Mouse (Mus musculus) hindbrain, embryonic 13.5 days (tissue): ENCODE results near the gene Pigq. TPM values are rescaled to one million over a fixed set of nuclear protein-coding genes. Genes with fewer than 3 reads are reported as not detected.

Experiments used
- ATAC-seq: fragments of 200-750 bp; cut with Nextera tagmentation; 2 replicates; pipeline ENCODE4 v1.8.0; 2017; ENCODE audit warnings: moderate TSS enrichment; ENCODE audit not compliant: low FRiP score
- H3K27ac ChIP-seq: fragments of 300-500 bp; sonication (generic); 2 replicates; pipeline ENCODE4 v1.5.1; 2015; ENCODE audit warnings: inconsistent platforms, mild to moderate bottlenecking, moderate library complexity
- H3K27me3 ChIP-seq: fragments of 300-500 bp; sonication (generic); 2 replicates; pipeline ENCODE4 v1.6.1; 2015; ENCODE audit warnings: mild to moderate bottlenecking, inconsistent platforms
- H3K36me3 ChIP-seq: fragments of 300-500 bp; sonication (generic); 2 replicates; pipeline ENCODE4 v1.6.1; 2015; ENCODE audit warnings: mild to moderate bottlenecking, inconsistent platforms
- H3K4me1 ChIP-seq: fragments of 300-500 bp; sonication (generic); replicated peaks from 2 replicates; pipeline ENCODE4 v1.6.1; 2015; ENCODE audit warnings: inconsistent platforms
- H3K4me2 ChIP-seq: fragments of 300-500 bp; sonication (generic); 2 replicates; pipeline ENCODE4 v1.6.1; 2015; ENCODE audit warnings: inconsistent platforms, mild to moderate bottlenecking, moderate library complexity
- H3K4me3 ChIP-seq: fragments of 300-500 bp; sonication (generic); 2 replicates; pipeline ENCODE4 v1.5.1; 2015; ENCODE audit warnings: mild to moderate bottlenecking, inconsistent platforms
- H3K9ac ChIP-seq: fragments of 300-500 bp; sonication (generic); 2 replicates; pipeline ENCODE4 v1.6.1; 2015; ENCODE audit warnings: mild to moderate bottlenecking, inconsistent platforms
- H3K9me3 ChIP-seq: fragments of 300-500 bp; sonication (generic); 2 replicates; pipeline ENCODE4 v1.6.1; 2016; ENCODE audit warnings: inconsistent platforms
- WGBS: fragments of 180-500 bp; shearing (Covaris S2); methylation state at CpG from one replicate; pipeline ENCODE4 v1.1.7; 2015; 5-methylcytosine and 5-hydroxymethylcytosine counted together
- polyA plus RNA-seq: library from polyadenylated mRNA; unstranded; fragments of >200 nt; fragmentation: Nextera tagmentation; extraction: Ambion mirVana; gene quantifications from 2 replicates; pipeline ENCODE4 v1.2.1, GENCODE M21; 2015

The Pigq gene
- polyA plus RNA-seq, 1 experiment from 2014 or later = 57.1 TPM

GRCm38 (mm10) chr17:25887467-25887866 is 57.3 kb downstream of the Pigq start:
- no peak overlapping the region for H3K4me3 ChIP-seq
- peaks cover 7% of the 10 kb centered on the region; the same call in 1 of the 2 replicates for H3K4me1 ChIP-seq
- ATAC-seq = no peak
- H3K27ac ChIP-seq = no peak overlapping the region
- H3K4me2 ChIP-seq = no peak overlapping the region
- no peak overlapping the region for H3K9ac ChIP-seq
- WGBS = 93% methylated on average over 10 of the region's 10 CpGs
- peaks cover 66% of the 10 kb centered on the region for H3K36me3 ChIP-seq
- no peaks in the 10 kb centered on the region for H3K9me3 ChIP-seq
- H3K27me3 ChIP-seq = no peaks in the 10 kb centered on the region

GRCm38 (mm10) chr17:25886806-25887205 is 57.9 kb downstream of the Pigq start:
- H3K27ac ChIP-seq = no peak overlapping the region
- H3K4me3 ChIP-seq = no peak overlapping the region
- H3K36me3 ChIP-seq = peaks cover 70% of the 10 kb centered on the region
- H3K9me3 ChIP-seq = no peaks in the 10 kb centered on the region
- no peaks in the 10 kb centered on the region for H3K27me3 ChIP-seq
- no peak overlapping the region for H3K9ac ChIP-seq
- H3K4me2 ChIP-seq = no peak overlapping the region
- H3K4me1 ChIP-seq = peaks cover 7% of the 10 kb centered on the region
- no peak for ATAC-seq

DNA sequence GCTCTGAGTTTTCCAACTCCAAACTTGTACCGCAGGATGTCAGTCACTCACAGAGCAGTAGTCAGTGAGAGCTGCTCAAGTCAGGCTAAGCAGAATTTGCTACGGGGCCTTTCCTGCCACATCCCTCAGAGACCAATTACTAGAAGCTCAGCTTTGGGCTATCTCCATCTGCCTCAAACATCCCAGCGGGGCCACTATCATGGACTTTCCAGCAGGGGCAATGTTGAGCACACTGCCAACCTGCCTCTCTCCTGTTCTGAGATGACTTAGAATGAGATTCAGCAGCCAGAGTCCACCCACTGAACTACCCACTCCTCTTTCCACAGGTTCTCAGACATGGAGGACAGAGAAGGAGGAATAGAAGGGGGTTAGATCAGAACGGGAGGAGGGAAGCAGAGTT is 59.1 kb downstream of the Pigq start:
- ATAC-seq = no peak
- Histone ChIP-seq H3K9ac (no peak overlapping the region), H3K9me3 (no peaks in the 10 kb centered on the region), H3K36me3 (peaks cover 67% of the 10 kb centered on the region), H3K4me1 (peaks cover 19% of the 10 kb centered on the region), H3K27me3 (no peaks in the 10 kb centered on the region), H3K27ac (no peak overlapping the region), H3K4me3 (no peak overlapping the region), H3K4me2 (no peak overlapping the region)
- WGBS = 68% methylated on average over 4 of the region's 4 CpGs

- peaks cover 58% of the 10 kb centered on the region for H3K36me3 ChIP-seq
- peaks cover 29% of the 10 kb centered on the region for H3K4me1 ChIP-seq
- no peak overlapping the region for H3K9ac ChIP-seq
- H3K9me3 ChIP-seq = no peaks in the 10 kb centered on the region
- no peak overlapping the region for H3K27ac ChIP-seq
- H3K4me2 ChIP-seq = no peak overlapping the region
- WGBS = 96% methylated on average over 3 of the region's 3 CpGs
- ATAC-seq = no peak
- no peak overlapping the region for H3K4me3 ChIP-seq
- H3K27me3 ChIP-seq = no peaks in the 10 kb centered on the region
Observed at GRCm38 (mm10) chr17:25883824-25884223, 60.9 kb downstream of the Pigq start.

GRCm38 (mm10) chr17:25883268-25883667 is 61.5 kb downstream of the Pigq start:
- Histone ChIP-seq H3K4me2 (no peak overlapping the region), H3K27me3 (no peaks in the 10 kb centered on the region), H3K36me3 (peaks cover 58% of the 10 kb centered on the region), H3K4me3 (no peak overlapping the region), H3K9me3 (no peaks in the 10 kb centered on the region), H3K27ac (0 out of 2 replicates have a peak overlapping the region, but pooled peaks have one; percentile 15), H3K9ac (0 out of 2 replicates have a peak overlapping the region, but pooled peaks have one; percentile 35), H3K4me1 (peaks cover 29% of the 10 kb centered on the region)
- no peak for ATAC-seq
- WGBS = 80% methylated on average over 8 of the region's 8 CpGs

DNA sequence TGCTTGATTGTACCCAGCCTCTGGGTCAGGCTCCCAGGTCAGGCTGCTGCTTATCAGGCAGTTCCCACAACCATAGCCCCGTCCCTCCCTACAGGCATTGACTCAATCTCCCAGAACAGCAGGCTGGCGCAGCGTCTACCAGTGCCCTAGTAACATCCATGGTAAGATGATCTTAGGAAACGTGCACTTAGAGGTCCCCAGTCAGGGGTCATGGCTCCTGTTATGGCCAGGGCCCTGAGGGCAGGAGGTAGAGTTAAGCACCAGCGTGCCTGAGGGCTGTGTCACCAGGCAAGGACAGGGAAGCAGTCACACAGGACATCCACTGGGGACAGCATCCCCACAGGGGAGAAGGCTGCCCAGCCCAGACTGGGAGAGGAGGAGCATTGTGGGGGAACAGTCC is 62.4 kb downstream of the Pigq start:
- no peaks in the 10 kb centered on the region for H3K9me3 ChIP-seq
- 30% methylated on average over 5 of the region's 5 CpGs for WGBS
- H3K27me3 ChIP-seq = no peaks in the 10 kb centered on the region
- no peak for ATAC-seq
- H3K9ac ChIP-seq = no peak overlapping the region
- H3K4me3 ChIP-seq = no peak overlapping the region
- H3K36me3 ChIP-seq = peaks cover 56% of the 10 kb centered on the region
- peaks cover 31% of the 10 kb centered on the region for H3K4me1 ChIP-seq
- H3K4me2 ChIP-seq = no peak overlapping the region
- peak overlapping the region; percentile 46; the same call in 1 of the 2 replicates for H3K27ac ChIP-seq

DNA sequence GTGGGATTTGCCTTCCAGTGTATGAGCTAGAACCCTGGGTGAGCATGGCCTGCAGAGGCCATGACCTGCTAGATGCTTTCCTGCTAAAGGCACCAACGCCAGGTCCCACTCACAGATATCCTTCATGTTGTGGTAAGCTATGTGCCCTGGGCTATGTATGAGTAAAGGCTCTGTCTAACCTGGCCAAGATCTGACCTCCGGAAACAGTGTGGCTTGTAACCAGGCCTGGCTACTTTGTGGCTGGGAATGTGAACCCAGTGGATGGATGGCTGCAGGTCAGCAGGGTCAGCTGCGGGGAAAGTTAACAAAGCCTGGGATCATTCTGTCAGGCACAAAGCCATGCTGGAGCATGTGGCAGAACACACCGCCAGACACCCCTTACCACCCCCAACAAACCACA is 63.0 kb downstream of the Pigq start:
- no peak for ATAC-seq

GRCm38 (mm10) chr17:25880913-25881641 is 63.7 kb downstream of the Pigq start:
- no peaks in the 10 kb centered on the region for H3K27me3 ChIP-seq
- whole genome bisulfite sequencing = 4% methylated on average over 5 of the region's 5 CpGs

More for the DNA sequence above, 63.0 kb downstream of the Pigq start:
- Histone ChIP-seq H3K4me2 (no peak overlapping the region), H3K9ac (no peak overlapping the region), H3K4me3 (no peak overlapping the region), H3K9me3 (no peaks in the 10 kb centered on the region), H3K27me3 (no peaks in the 10 kb centered on the region), H3K4me1 (peaks cover 37% of the 10 kb centered on the region), H3K27ac (peak overlapping the region; percentile 46), H3K36me3 (peaks cover 54% of the 10 kb centered on the region)
- WGBS = 15% methylated on average over 4 of the region's 4 CpGs

GRCm38 (mm10) chr17:25880196-25880910 is 64.4 kb downstream of the Pigq start, which contains the start of gene Wfikkn1:
TSS of gene Wfikkn1 (minus strand) at chr17:25880858.
- no peak for ATAC-seq
- 22% methylated on average over 5 of the region's 5 CpGs for WGBS
- H3K4me3 ChIP-seq = no peak within 1 kb of the TSS
- H3K9ac ChIP-seq = 0 out of 2 replicates have a peak within 1 kb of the TSS, but pooled peaks have one; percentile 0
- H3K27me3 ChIP-seq = no peaks in the 10 kb centered on the region
- H3K9me3 ChIP-seq = no peaks in the 10 kb centered on the region
- H3K36me3 ChIP-seq = peaks cover 54% of the 10 kb centered on the region
- no peak within 1 kb of the TSS for H3K4me2 ChIP-seq
- H3K4me1 ChIP-seq = peaks cover 41% of the 10 kb centered on the region
- peak within 1 kb of the TSS; percentile 46 for H3K27ac ChIP-seq

More at GRCm38 (mm10) chr17:25880913-25881641, 63.7 kb downstream of the Pigq start:
- Histone ChIP-seq H3K27ac (peak overlapping the region; percentile 46), H3K9ac (0 out of 2 replicates have a peak overlapping the region, but pooled peaks have one; percentile 0), H3K4me2 (no peak overlapping the region), H3K4me1 (peaks cover 44% of the 10 kb centered on the region), H3K9me3 (no peaks in the 10 kb centered on the region), H3K4me3 (no peak overlapping the region), H3K36me3 (peaks cover 54% of the 10 kb centered on the region)
- no peak for ATAC-seq

- H3K4me2 ChIP-seq = no peak overlapping the region
- H3K9ac ChIP-seq = no peak overlapping the region
- WGBS = 68% methylated on average over 8 of the region's 8 CpGs
- no peaks in the 10 kb centered on the region for H3K9me3 ChIP-seq
- peaks cover 49% of the 10 kb centered on the region for H3K36me3 ChIP-seq
- H3K27ac ChIP-seq = no peak overlapping the region
- ATAC-seq = no peak
- H3K4me1 ChIP-seq = peaks cover 40% of the 10 kb centered on the region
- H3K27me3 ChIP-seq = no peaks in the 10 kb centered on the region
- H3K4me3 ChIP-seq = no peak overlapping the region
Observed at GRCm38 (mm10) chr17:25879750-25880149, 65.0 kb downstream of the Pigq start.

DNA sequence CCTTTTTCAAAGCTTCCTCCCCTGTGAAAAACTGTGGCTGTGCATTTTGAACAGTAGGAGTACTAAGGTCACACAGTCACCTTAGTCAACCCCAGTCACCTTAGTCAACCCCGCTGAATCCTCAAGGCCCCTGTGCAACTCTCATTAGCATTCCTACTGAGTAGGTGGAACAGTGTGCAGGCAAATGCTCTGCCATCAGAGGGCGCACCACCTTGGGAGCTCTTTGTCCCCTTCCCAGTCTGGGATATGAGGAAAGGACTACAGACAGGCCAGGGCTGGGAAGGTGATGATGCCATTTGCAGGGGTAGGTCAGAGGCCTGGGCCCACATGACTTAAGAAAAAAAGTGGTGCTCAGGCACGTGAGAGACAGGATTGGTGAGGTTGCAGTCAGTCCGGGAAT is 65.5 kb downstream of the Pigq start:
- no peak for ATAC-seq

DNA sequence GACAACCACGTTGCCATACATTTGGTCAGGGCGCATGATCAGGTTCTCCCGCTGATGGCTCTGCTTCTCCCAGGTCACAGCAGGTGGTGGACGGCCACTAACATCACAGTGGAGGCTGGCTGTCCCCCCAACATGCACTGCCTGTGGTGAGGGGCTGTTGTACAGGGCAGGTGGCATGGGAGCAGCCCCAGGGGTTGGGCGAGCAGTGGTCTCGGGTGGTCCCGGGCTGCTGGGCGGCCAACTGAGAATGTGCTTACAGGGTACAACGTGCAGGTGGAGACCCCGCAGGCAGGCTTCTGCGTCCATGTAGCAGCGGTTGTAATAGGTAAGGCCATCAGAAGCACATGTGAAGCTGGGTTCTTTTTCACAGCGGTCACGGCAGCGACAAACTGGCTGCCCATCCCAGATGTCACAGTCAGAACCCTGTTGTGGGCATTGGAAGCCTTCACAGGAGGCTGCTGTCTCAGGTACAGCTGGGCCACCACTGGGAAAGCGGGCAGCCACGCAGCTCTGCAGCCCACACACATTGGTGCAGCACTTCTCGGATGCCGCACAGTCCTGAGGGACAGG is 66.0 kb downstream of the Pigq start:
- no peaks in the 10 kb centered on the region for H3K9me3 ChIP-seq
- WGBS = 83% methylated on average over 19 of the region's 19 CpGs
- H3K4me2 ChIP-seq = no peak overlapping the region
- peaks cover 38% of the 10 kb centered on the region for H3K36me3 ChIP-seq
- no peak overlapping the region for H3K9ac ChIP-seq
- H3K4me1 ChIP-seq = peaks cover 49% of the 10 kb centered on the region
- H3K27me3 ChIP-seq = no peaks in the 10 kb centered on the region
- no peak for ATAC-seq
- H3K4me3 ChIP-seq = no peak overlapping the region
- no peak overlapping the region for H3K27ac ChIP-seq

More for the DNA sequence above, 65.5 kb downstream of the Pigq start:
- no peaks in the 10 kb centered on the region for H3K9me3 ChIP-seq
- peaks cover 44% of the 10 kb centered on the region for H3K4me1 ChIP-seq
- peaks cover 44% of the 10 kb centered on the region for H3K36me3 ChIP-seq
- 39% methylated on average over 4 of the region's 4 CpGs for WGBS
- no peak overlapping the region for H3K9ac ChIP-seq
- H3K27ac ChIP-seq = no peak overlapping the region
- no peak overlapping the region for H3K4me2 ChIP-seq
- no peaks in the 10 kb centered on the region for H3K27me3 ChIP-seq
- H3K4me3 ChIP-seq = no peak overlapping the region
